Mouse (Mus musculus) liver, adult 2 months (tissue): ENCODE results near the gene Ctsz.
A peak's percentile ranks its signal among the peaks of the same experiment; 100 is the strongest.

ENCODE experiments used
- CTCF ChIP-seq: fragments of 200-500 bp; IDR thresholded peaks from 2 replicates; pipeline ENCODE4 v1.5.1; 2011; ENCODE audit warnings: low read depth, low read length, control low read depth
- POLR2A ChIP-seq: fragments of 200-500 bp; IDR thresholded peaks from 2 replicates; pipeline ENCODE4 v1.6.1; 2011; ENCODE audit warnings: low read length, control low read depth; ENCODE audit not compliant: insufficient read depth; ENCODE audit errors: extremely low read depth

DNA sequence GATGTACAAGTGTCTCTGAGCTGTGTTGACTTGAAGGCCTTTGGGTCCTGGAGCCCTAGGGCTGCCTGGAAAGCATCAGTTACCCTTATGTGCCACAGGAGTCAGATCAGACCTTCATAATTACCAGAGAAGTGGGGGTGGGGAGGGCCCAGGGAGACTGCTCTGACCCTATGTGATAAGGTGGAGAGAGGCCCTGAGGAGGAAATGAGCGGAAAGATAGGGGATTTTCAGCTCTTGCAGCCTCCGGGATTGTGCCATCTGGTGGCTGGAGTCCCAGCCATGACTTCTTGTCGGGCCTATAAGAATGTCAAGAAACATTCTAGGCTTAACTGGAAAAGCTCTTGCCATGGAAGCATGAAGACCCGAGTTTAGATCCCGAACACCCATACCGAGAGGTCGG lies 14.8 kb upstream of the Ctsz start:
- TF ChIP-seq CTCF (peak; percentile 53), POLR2A (no peak)
